Mouse (Mus musculus) hindbrain, embryonic 11.5 days (tissue): ENCODE results near the gene Arrdc2. TPM values are rescaled to one million over a fixed set of nuclear protein-coding genes. Genes with fewer than 3 reads are reported as not detected.

ENCODE experiments used
- ATAC-seq: fragments of 200-750 bp; cut with Nextera tagmentation; 2 replicates; pipeline ENCODE4 v1.8.0; 2017; ENCODE audit warnings: mild to moderate bottlenecking, moderate TSS enrichment, moderate library complexity; ENCODE audit not compliant: low FRiP score
- DNase-seq: peaks from one replicate; pipeline ENCODE4 v3.0.0-alpha.2; 2015; ENCODE audit warnings: low spot score
- H3K27ac ChIP-seq: fragments of 300-500 bp; sonication (generic); 2 replicates; pipeline ENCODE4 v1.5.1; 2014; ENCODE audit warnings: mild to moderate bottlenecking, low read depth, low read length
- H3K27me3 ChIP-seq: fragments of 300-500 bp; sonication (generic); 2 replicates; pipeline ENCODE4 v1.6.1; 2014; ENCODE audit warnings: mild to moderate bottlenecking, low read length, moderate library complexity, mixed read lengths; ENCODE audit not compliant: control insufficient read depth, insufficient read depth
- H3K36me3 ChIP-seq: fragments of 300-500 bp; sonication (generic); 2 replicates; pipeline ENCODE4 v1.6.1; 2014; ENCODE audit warnings: mild to moderate bottlenecking, low read length, moderate library complexity, mixed read lengths; ENCODE audit not compliant: control insufficient read depth, insufficient read depth
- H3K4me1 ChIP-seq: fragments of 300-500 bp; sonication (generic); replicated peaks from 2 replicates; pipeline ENCODE4 v1.6.1; 2014; ENCODE audit warnings: low read length, mixed read lengths; ENCODE audit not compliant: control insufficient read depth, insufficient read depth
- H3K4me2 ChIP-seq: fragments of 300-500 bp; sonication (generic); replicated peaks from 2 replicates; pipeline ENCODE4 v1.6.1; 2014; ENCODE audit warnings: mild to moderate bottlenecking, low read depth, low read length
- H3K4me3 ChIP-seq: fragments of 300-500 bp; sonication (generic); 2 replicates; pipeline ENCODE4 v1.5.1; 2014; ENCODE audit warnings: low read depth, low read length
- H3K9ac ChIP-seq: fragments of 300-500 bp; sonication (generic); 2 replicates; pipeline ENCODE4 v1.6.1; 2014; ENCODE audit warnings: low read depth, low read length
- H3K9me3 ChIP-seq: fragments of 300-500 bp; sonication (generic); 2 replicates; pipeline ENCODE4 v1.6.1; 2016; ENCODE audit warnings: low read length; ENCODE audit not compliant: control insufficient read depth
- WGBS: fragments of 180-500 bp; shearing (Covaris S2); extraction: QIAGEN DNeasy Blood & Tissue Kit; methylation state at CpG from one replicate; pipeline ENCODE4 v1.1.7; 2014; 5-methylcytosine and 5-hydroxymethylcytosine counted together
- polyA plus RNA-seq: library from polyadenylated mRNA; unstranded; fragments of >200 nt; fragmentation: Nextera tagmentation; extraction: Ambion mirVana; gene quantifications from 2 replicates; pipeline ENCODE4 v1.2.1, GENCODE M21; 2014

The Arrdc2 gene
- polyA plus RNA-seq, 1 experiment from 2014 or later, result 10.3 TPM

DNA sequence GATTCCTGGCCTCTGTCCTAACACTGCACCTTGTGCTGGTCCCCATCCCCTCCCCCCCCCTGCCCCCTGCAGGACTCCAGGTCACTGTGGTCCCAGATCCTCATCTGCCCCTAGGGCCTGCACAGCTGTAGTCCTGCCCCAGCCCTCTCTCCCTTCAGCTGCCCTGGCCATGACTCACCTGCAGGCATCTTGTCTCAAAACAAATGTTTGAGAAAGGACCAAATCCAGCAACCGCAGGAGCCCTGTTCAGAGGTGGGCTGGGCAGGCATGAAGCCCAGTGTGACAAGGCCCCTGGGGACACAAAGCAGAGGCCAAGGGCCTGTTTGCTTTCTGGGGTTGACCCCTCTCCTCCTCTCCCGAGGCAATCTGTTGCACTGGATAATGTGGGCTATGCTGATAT lies 38.7 kb upstream of the Arrdc2 start:
- Histone ChIP-seq H3K9me3 (no peaks in the 10 kb centered on the region), H3K9ac (no peak overlapping the region), H3K4me2 (no peak overlapping the region), H3K36me3 (no peaks in the 10 kb centered on the region), H3K27ac (no peak overlapping the region), H3K4me1 (peaks cover 3% of the 10 kb centered on the region; the same call in 1 of the 2 replicates), H3K4me3 (no peak overlapping the region), H3K27me3 (no peaks in the 10 kb centered on the region)
- WGBS, result 54% methylated on average over 2 of the region's 2 CpGs
- DNase-seq, result no peak
- ATAC-seq, result no peak

DNA sequence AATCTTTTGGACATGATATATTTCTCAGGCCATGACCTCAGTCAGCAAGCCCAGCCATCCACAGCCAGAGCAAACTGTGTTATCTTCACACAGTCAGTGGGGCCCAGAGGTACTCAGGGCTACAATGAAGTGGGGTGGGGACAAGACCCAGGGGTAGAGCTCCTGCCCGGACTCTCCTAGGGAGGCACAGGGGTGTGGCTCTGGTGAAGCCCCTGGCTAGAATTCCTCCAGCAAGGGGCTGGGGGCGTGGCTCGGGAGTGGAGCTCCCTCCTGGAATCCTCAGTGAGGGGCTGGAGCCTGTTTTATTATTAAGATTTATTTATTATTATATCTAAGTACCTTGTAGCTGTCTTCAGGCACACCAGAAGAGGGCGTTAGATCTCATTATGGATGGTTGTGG lies 36.9 kb upstream of the Arrdc2 start:
- Histone ChIP-seq H3K4me1 (peaks cover 3% of the 10 kb centered on the region; the same call in 1 of the 2 replicates), H3K4me3 (no peak overlapping the region), H3K9me3 (no peaks in the 10 kb centered on the region), H3K36me3 (no peaks in the 10 kb centered on the region), H3K9ac (no peak overlapping the region), H3K27me3 (no peaks in the 10 kb centered on the region), H3K4me2 (no peak overlapping the region), H3K27ac (no peak overlapping the region)
- ATAC-seq, result no peak
- WGBS, result 64% methylated on average over 4 of the region's 4 CpGs
- DNase-seq, result no peak

DNA sequence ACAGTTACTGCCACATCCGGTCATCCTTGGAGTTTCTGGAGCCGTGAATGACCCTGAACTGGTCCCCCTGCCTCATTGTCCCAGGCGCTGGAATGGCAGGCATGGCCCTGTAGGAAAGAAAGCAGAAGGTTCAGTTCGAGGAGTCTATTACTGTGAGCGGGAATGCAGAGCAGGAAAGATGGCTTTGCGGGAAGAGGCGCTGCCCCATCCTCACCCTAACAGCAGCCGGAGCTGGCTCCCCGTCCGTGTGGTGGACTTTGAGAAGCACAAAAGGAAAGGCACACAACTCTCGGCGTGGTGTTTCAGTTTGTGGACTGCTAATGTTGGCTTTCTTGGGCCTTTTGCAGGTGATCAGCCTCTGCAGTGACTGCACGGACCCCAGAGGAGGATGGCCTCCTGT lies 34.9 kb upstream of the Arrdc2 start:
- Histone ChIP-seq H3K4me2 (no peak overlapping the region), H3K4me1 (0 out of 2 replicates have a peak, but pooled peaks cover 2% of the 10 kb centered on the region), H3K27me3 (no peaks in the 10 kb centered on the region), H3K9ac (peak overlapping the region; percentile 37; the same call in 1 of the 2 replicates), H3K36me3 (no peaks in the 10 kb centered on the region), H3K27ac (no peak overlapping the region), H3K9me3 (no peaks in the 10 kb centered on the region), H3K4me3 (no peak overlapping the region)
- ATAC-seq, result no peak
- no peak for DNase-seq
- 91% methylated on average over 13 of the region's 13 CpGs for WGBS

DNA sequence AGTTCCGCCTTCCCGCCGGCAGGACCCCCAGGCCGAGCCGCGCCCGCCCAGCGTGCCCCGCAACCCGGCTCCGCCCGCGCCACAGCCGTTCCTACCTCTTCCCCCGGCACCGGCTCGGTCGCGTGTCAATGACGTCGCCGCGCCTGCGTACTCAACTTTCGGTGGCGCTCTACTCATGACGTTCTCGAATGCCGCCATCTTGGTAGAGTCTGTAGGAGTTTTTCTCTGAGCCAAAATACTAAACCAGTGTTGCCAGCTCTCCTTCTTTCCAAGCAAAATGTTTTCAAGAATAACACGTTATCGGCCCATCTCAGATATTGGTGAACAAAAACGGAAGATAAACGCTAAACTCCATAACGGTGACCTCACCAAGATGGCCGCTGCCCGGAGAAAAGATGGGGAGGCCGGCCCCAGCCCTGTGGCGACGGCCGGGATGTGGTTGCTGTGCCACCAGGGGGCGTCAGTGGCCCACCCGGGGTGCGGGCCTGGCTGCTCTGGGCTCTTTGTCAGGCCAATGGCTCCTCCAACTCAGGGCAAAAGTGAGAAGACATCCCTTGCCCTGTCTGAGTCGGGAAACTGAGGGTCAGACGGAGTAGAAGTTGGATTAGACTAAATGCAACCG lies 34.0 kb upstream of the Arrdc2 start, which contains the start of gene Ccdc124:
Ccdc124 (minus strand) TSS at position 572 of the 622 bp plus-strand sequence.
- ATAC-seq, result peak; percentile 91
- H3K9me3 ChIP-seq, result no peaks in the 10 kb centered on the region
- H3K4me1 ChIP-seq, result peaks cover 8% of the 10 kb centered on the region; the same call in 1 of the 2 replicates
- peak within 1 kb of the TSS; percentile 75 for H3K27ac ChIP-seq
- WGBS, result 2% methylated on average over 46 of the region's 46 CpGs
- no peaks in the 10 kb centered on the region for H3K36me3 ChIP-seq
- H3K27me3 ChIP-seq, result no peaks in the 10 kb centered on the region
- H3K4me2 ChIP-seq, result peak within 1 kb of the TSS; percentile 72
- DNase-seq, result peak; percentile 95
- peak within 1 kb of the TSS; percentile 77 for H3K9ac ChIP-seq
- peak within 1 kb of the TSS; percentile 90 for H3K4me3 ChIP-seq

DNA sequence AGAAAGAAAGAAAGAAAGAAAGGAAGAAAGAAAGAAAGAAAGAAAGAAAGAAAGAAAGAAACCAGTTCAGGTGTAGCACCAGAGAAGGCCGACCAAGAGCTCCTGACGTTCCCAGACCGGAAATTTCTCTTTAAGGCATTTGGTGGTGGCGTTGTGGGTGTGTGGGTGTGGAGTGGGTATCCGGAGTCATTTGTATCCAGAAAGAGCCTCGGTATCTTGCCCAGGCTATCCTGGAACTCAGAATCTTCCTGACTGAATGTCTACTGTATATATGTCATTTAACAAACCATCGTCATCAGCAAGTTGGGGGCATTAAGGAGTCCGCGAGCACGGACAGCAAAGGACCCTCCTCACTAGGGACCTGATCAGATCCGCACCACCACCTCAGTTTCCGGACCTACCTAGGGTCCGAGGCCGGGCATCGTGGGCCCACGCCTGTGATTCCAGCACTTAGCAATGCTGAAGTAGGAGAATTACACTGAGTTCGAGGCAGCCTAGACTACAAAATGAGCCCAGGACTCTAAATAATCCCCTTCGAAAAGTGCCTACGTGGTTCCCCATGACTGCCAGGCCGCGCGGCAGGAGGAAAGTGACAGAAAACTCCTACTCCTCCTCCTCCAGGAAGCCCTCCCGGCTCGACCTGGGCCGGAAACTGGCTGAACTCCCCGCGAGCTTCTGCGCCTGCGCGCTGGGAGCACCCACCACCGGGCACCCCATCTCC lies 33.3 kb upstream of the Arrdc2 start:
- H3K9me3 ChIP-seq, result no peaks in the 10 kb centered on the region
- no peaks in the 10 kb centered on the region for H3K27me3 ChIP-seq
- peak overlapping the region; percentile 90 for H3K4me3 ChIP-seq
- peaks cover 11% of the 10 kb centered on the region; the same call in 1 of the 2 replicates for H3K4me1 ChIP-seq
- DNase-seq (no peak), ATAC-seq (no peak)
- 5% methylated on average over 31 of the region's 31 CpGs for WGBS
- no peaks in the 10 kb centered on the region for H3K36me3 ChIP-seq
- peak overlapping the region; percentile 75 for H3K27ac ChIP-seq
- H3K9ac ChIP-seq, result peak overlapping the region; percentile 77
- peak overlapping the region; percentile 72 for H3K4me2 ChIP-seq

DNA sequence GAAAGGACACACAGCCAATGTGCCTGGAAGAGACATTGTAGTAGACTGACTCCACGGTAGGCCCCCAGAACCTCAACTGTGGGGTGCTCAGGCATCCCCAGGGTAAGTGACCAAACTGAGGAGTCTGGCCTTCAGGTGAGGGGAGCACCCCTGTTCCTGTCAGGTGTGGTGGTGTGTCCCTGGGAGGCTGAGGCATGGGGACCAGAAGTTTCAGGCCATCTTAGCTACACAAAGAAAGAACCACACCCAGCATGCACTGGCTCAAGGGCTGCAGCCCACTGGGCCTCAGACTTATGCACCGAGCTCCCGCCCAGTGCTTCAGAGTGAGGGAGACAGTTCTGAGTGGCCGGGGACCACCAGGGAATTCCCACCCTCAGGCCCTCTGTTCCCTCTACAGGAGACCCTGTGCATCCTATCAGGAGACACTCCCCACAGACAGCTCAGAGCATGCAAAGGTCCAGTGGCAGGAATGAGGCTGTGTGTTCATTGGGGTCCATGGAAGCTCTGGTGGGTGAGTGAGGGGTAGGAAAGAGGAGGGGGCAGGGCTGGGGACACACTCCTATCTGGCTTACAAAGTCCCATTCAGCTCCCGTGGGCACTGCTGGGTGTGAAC lies 31.8 kb upstream of the Arrdc2 start:
- 88% methylated on average over 5 of the region's 5 CpGs for WGBS
- no peak overlapping the region for H3K4me2 ChIP-seq
- H3K9me3 ChIP-seq, result no peaks in the 10 kb centered on the region
- DNase-seq (no peak), ATAC-seq (no peak)
- H3K4me1 ChIP-seq, result peaks cover 11% of the 10 kb centered on the region; the same call in 1 of the 2 replicates
- no peak overlapping the region for H3K9ac ChIP-seq
- H3K4me3 ChIP-seq, result no peak overlapping the region
- H3K36me3 ChIP-seq, result no peaks in the 10 kb centered on the region
- H3K27ac ChIP-seq, result no peak overlapping the region
- H3K27me3 ChIP-seq, result no peaks in the 10 kb centered on the region

DNA sequence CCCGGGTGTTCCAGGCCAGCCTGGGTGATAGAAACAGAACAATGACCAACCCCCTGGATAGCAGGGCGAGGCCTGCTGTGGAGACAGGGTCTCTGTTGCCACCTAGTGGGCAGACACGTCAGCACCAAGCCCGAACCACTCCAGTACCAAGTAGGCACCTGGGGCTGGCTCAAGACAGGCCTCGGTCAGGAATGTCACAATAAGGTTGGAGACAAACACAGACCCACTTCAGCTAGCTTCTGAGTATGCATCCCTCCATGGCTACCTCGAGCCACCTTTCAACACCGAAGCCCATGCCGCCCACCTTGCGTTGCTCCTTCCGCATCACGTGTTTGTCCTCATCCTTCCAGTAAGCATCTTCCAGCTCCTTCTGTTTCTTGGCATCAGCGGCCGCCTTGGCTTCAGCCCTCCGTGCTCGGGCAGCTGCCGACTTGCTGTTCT lies 30.1 kb upstream of the Arrdc2 start:
- H3K27ac ChIP-seq, result peak overlapping the region; percentile 61; the same call in 1 of the 2 replicates
- no peaks in the 10 kb centered on the region for H3K9me3 ChIP-seq
- DNase-seq (peak; percentile 83), ATAC-seq (no peak)
- H3K4me3 ChIP-seq, result no peak overlapping the region
- H3K9ac ChIP-seq, result 0 out of 2 replicates have a peak overlapping the region, but pooled peaks have one; percentile 36
- no peaks in the 10 kb centered on the region for H3K27me3 ChIP-seq
- H3K4me2 ChIP-seq, result no peak overlapping the region
- H3K36me3 ChIP-seq, result no peaks in the 10 kb centered on the region
- 48% methylated on average over 16 of the region's 16 CpGs for WGBS
- peaks cover 18% of the 10 kb centered on the region for H3K4me1 ChIP-seq

DNA sequence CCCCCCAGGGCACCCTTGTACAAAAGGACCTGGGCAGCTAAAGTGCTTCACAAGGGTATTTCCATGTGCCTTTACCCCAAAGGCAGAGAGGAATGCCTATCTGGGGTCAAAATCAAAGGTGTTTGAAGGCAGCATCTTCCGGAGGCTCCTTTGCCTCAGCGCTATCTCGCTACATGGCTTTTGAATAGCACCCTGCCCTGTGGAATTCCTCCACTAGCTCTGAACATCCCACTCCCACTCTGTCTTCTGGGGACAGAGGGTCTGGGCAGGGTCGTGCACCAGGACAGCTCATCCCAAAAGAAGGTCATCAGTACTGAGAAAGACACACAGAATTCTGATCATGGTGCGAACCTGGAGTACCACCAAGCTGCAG lies 29.7 kb upstream of the Arrdc2 start:
- H3K4me1 ChIP-seq, result peaks cover 22% of the 10 kb centered on the region
- peak overlapping the region; percentile 36; the same call in 1 of the 2 replicates for H3K9ac ChIP-seq
- no peak for DNase-seq

More for the DNA sequence above, 29.7 kb upstream of the Arrdc2 start:
- H3K9me3 ChIP-seq, result no peaks in the 10 kb centered on the region
- WGBS, result 43% methylated on average over 5 of the region's 5 CpGs
- H3K4me2 ChIP-seq, result no peak overlapping the region
- ATAC-seq, result no peak
- H3K36me3 ChIP-seq, result no peaks in the 10 kb centered on the region
- H3K27ac ChIP-seq, result peak overlapping the region; percentile 61
- H3K4me3 ChIP-seq, result peak overlapping the region; percentile 6; the same call in 1 of the 2 replicates
- no peaks in the 10 kb centered on the region for H3K27me3 ChIP-seq
